9 mouse cellular contexts compared by ENCODE assay signal in the genomic region with DNA sequence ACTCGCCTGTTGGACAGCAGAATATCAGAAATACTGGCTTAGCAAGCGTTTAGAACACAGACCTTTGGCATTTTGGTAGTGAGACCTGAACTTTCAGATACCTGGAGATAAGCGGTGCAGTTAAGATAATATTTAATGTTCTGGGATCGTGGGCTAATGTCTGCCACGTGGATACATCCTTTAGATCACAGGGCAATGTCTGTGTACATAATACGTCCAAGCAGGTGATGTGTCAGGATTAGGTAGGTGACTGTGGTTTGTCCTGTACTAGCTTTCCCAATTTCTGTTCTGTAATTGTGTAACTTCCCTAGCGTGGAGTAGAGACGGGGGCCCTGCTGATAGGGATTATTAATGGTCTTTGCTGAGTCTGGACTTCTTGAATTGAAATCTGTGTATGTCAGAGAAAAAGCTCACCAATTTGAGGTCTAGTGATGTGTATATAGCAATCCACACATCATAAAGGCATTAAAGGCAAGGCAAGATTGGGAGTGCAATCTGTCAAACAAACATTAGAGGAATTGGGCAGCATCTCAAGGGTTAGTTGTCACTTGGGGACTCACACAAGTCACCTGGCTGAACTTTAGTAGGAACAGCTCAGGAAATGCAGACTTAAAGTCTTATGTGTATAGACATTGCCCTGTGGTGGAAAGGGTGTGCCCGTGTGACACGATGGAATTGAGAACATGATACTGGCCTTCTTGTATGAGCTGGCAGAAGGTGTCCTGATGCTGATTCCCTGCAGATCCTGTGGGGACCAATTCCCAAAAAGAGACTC. TPM values are rescaled to one million over a fixed set of nuclear protein-coding genes. Genes with fewer than 3 reads are reported as not detected.
DNase-seq lines count a peak whose midpoint lies in the region; ATAC-seq and TF ChIP-seq lines count a peak whose summit lies in the region.
"Had no signal": no experiment of that assay in that cellular context is flagged by ENCODE, and none has a peak within 500 bp of the region (broad histone marks: within the 10 kb centered on the region; RNA-seq: fewer than 3 reads in every experiment).

No protein-coding gene starts in this region.

- ATAC-seq in heart, embryonic 15.5 days (replicated peaks; ENCODE audit: insufficient number of reproducible peaks, insufficient read depth, low FRiP score, low read depth) = no peak
- no peak for ATAC-seq in hindbrain, postnatal 0 days
- no peak for ATAC-seq in midbrain, embryonic 14.5 days (ENCODE audit: low FRiP score, low TSS enrichment)

- 36% methylated on average over 10 of the region's 10 CpGs for WGBS in heart, embryonic 15.5 days
- 42% methylated on average over 10 of the region's 10 CpGs for WGBS in hindbrain, postnatal 0 days
- 46% methylated on average over 10 of the region's 10 CpGs for WGBS in midbrain, embryonic 14.5 days

- no peak for TF ChIP-seq POLR2A in bone marrow macrophage, adult 2 months (IDR thresholded peaks at IDR 0.05; ENCODE audit: borderline replicate concordance, low read depth, low read length)

- H3K36me3 ChIP-seq in heart, embryonic 15.5 days = no peaks in the 10 kb centered on the region
- H3K36me3 ChIP-seq in hindbrain, postnatal 0 days (ENCODE audit: insufficient read depth, low read length) = no peaks in the 10 kb centered on the region
- 0 out of 2 replicates have a peak, but pooled peaks cover 8% of the 10 kb centered on the region for H3K36me3 ChIP-seq in midbrain, embryonic 14.5 days (ENCODE audit: control insufficient read depth, insufficient read depth, low read length)

- no peak overlapping the region for H3K27ac ChIP-seq in heart, embryonic 15.5 days
- no peak overlapping the region for H3K27ac ChIP-seq in bone marrow macrophage, adult 2 months (ENCODE audit: insufficient read depth, low read depth, low read length)
- no peak overlapping the region for H3K27ac ChIP-seq in hindbrain, postnatal 0 days
- H3K27ac ChIP-seq in midbrain, embryonic 14.5 days (replicated peaks; ENCODE audit: low read depth, low read length) = no peak overlapping the region

- no peaks in the 10 kb centered on the region for H3K9me3 ChIP-seq in heart, embryonic 15.5 days (replicated peaks)
- H3K9me3 ChIP-seq in hindbrain, postnatal 0 days (ENCODE audit: low read length) = no peaks in the 10 kb centered on the region
- no peaks in the 10 kb centered on the region for H3K9me3 ChIP-seq in midbrain, embryonic 14.5 days (ENCODE audit: control insufficient read depth, low read length)

- no peaks in the 10 kb centered on the region for H3K27me3 ChIP-seq in heart, embryonic 15.5 days
- H3K27me3 ChIP-seq in hindbrain, postnatal 0 days (ENCODE audit: insufficient read depth, low read length) = no peaks in the 10 kb centered on the region
- no peaks in the 10 kb centered on the region for H3K27me3 ChIP-seq in midbrain, embryonic 14.5 days (ENCODE audit: control insufficient read depth, insufficient read depth, low read length)

- no peak for TF ChIP-seq CTCF in bone marrow macrophage, adult 2 months (IDR thresholded peaks at IDR 0.05; ENCODE audit: low read depth, low read length)
- TF ChIP-seq CTCF in hindbrain, postnatal 0 days (IDR thresholded peaks at IDR 0.05; ENCODE audit: low read depth) = no peak

- DNase-seq in heart, adult 11 months = no peak
- no peak for DNase-seq in hindbrain, postnatal 0 days (ENCODE audit: low spot score)
- no peak for DNase-seq in midbrain, embryonic 14.5 days
- no peak for DNase-seq in spleen, adult 18-20 months
- no peak for DNase-seq in layer of hippocampus, adult 9-10 months (ENCODE audit: low spot score)
- DNase-seq in right cerebral cortex, postnatal 4 days = no peak
- DNase-seq: cerebellum, postnatal 25 days had no signal

- H3K9ac ChIP-seq in heart, embryonic 15.5 days = peak overlapping the region; percentile 75
- H3K9ac ChIP-seq in hindbrain, postnatal 0 days (replicated peaks; ENCODE audit: low read length) = peak overlapping the region; percentile 81
- H3K9ac ChIP-seq in midbrain, embryonic 14.5 days (replicated peaks; ENCODE audit: low read length) = peak overlapping the region; percentile 76

- peaks cover 16% of the 10 kb centered on the region for H3K4me1 ChIP-seq in heart, embryonic 15.5 days (replicated peaks)
- H3K4me1 ChIP-seq in bone marrow macrophage, adult 2 months (ENCODE audit: control insufficient read depth, insufficient read depth, low read length) = peaks cover 9% of the 10 kb centered on the region
- peaks cover 8% of the 10 kb centered on the region; the same call in 1 of the 2 replicates for H3K4me1 ChIP-seq in hindbrain, postnatal 0 days (ENCODE audit: insufficient read depth, low read length)
- H3K4me1 ChIP-seq in midbrain, embryonic 14.5 days (ENCODE audit: control insufficient read depth, insufficient read depth, low read length) = peaks cover 12% of the 10 kb centered on the region

- H3K4me2 ChIP-seq in heart, embryonic 15.5 days = peak overlapping the region; percentile 77
- peak overlapping the region; percentile 70 for H3K4me2 ChIP-seq in hindbrain, postnatal 0 days (ENCODE audit: low read depth, low read length)
- peak overlapping the region; percentile 62 for H3K4me2 ChIP-seq in midbrain, embryonic 14.5 days (ENCODE audit: low read length)

- peak overlapping the region; percentile 64 for H3K4me3 ChIP-seq in heart, embryonic 15.5 days
- H3K4me3 ChIP-seq in bone marrow macrophage, adult 2 months (ENCODE audit: insufficient read depth, low read length) = peak overlapping the region; percentile 81
- H3K4me3 ChIP-seq in hindbrain, postnatal 0 days (ENCODE audit: low read length) = peak overlapping the region; percentile 84
- H3K4me3 ChIP-seq in midbrain, embryonic 14.5 days (replicated peaks; ENCODE audit: low read depth, low read length) = peak overlapping the region; percentile 83

RNA-seq across cellular contexts. Expression of gene 1810055G02Rik, which starts 1.1 kb away (rescaled TPM):
- polyA plus RNA-seq in heart, embryonic 15.5 days (2015; fragmentation: Nextera tagmentation; extraction: Ambion mirVana) = 15.9 and 26.6 TPM in 2 replicates
- 5.6 and 7.2 TPM in 2 replicates for polyA plus RNA-seq in bone marrow macrophage, adult 2 months (2012; ENCODE audit: insufficient read depth, insufficient read length, missing spikeins)
- total RNA-seq in hindbrain, postnatal 0 days (2014; rRNA removed) = 57.7 and 60.8 TPM in 2 replicates
- 33.3 and 37.2 TPM in 2 replicates for polyA plus RNA-seq in hindbrain, postnatal 0 days (2015; fragmentation: Nextera tagmentation; extraction: Ambion mirVana)
- 31.4 and 33.7 TPM in 2 replicates for polyA plus RNA-seq in midbrain, embryonic 14.5 days (2014; fragmentation: Nextera tagmentation; extraction: Ambion mirVana)

RNA-seq across cellular contexts. Expression of gene Lrp5, which starts 22.8 kb away (rescaled TPM):
- 3.0 and 4.3 TPM in 2 replicates for polyA plus RNA-seq in heart, embryonic 15.5 days (2015; fragmentation: Nextera tagmentation; extraction: Ambion mirVana)
- polyA plus RNA-seq in bone marrow macrophage, adult 2 months (2012; ENCODE audit: insufficient read depth, insufficient read length, missing spikeins) = 17.0 and 24.2 TPM in 2 replicates
- 16.4 and 17.6 TPM in 2 replicates for total RNA-seq in hindbrain, postnatal 0 days (2014; rRNA removed)
- 0.69 and 1.1 TPM in 2 replicates for polyA plus RNA-seq in hindbrain, postnatal 0 days (2015; fragmentation: Nextera tagmentation; extraction: Ambion mirVana)
- polyA plus RNA-seq in midbrain, embryonic 14.5 days (2014; fragmentation: Nextera tagmentation; extraction: Ambion mirVana) = 1.1 and 1.3 TPM in 2 replicates

RNA-seq across cellular contexts. Expression of gene Kmt5b, which starts 58.0 kb away (rescaled TPM):
- 19.6 and 20.9 TPM in 2 replicates for polyA plus RNA-seq in heart, embryonic 15.5 days (2015; fragmentation: Nextera tagmentation; extraction: Ambion mirVana)
- 34.6 and 35.1 TPM in 2 replicates for polyA plus RNA-seq in bone marrow macrophage, adult 2 months (2012; ENCODE audit: insufficient read depth, insufficient read length, missing spikeins)
- 43.5 and 54.8 TPM in 2 replicates for total RNA-seq in hindbrain, postnatal 0 days (2014; rRNA removed)
- 32.8 and 35.0 TPM in 2 replicates for polyA plus RNA-seq in hindbrain, postnatal 0 days (2015; fragmentation: Nextera tagmentation; extraction: Ambion mirVana)
- 55.6 and 74.0 TPM in 2 replicates for polyA plus RNA-seq in midbrain, embryonic 14.5 days (2014; fragmentation: Nextera tagmentation; extraction: Ambion mirVana)
